Mouse (Mus musculus) right cerebral cortex, postnatal 14 days (tissue): ENCODE data around the gene Ms4a1.
"Not testable (repeated sequence)": the region's sequence is repeated elsewhere in the genome, so short reads cannot be mapped to it uniquely, and the experiment has no call there.

Source experiments
- DNase-seq: peaks from one replicate; pipeline ENCODE4 v3.0.0; 2022

Gene Ms4a1

DNA sequence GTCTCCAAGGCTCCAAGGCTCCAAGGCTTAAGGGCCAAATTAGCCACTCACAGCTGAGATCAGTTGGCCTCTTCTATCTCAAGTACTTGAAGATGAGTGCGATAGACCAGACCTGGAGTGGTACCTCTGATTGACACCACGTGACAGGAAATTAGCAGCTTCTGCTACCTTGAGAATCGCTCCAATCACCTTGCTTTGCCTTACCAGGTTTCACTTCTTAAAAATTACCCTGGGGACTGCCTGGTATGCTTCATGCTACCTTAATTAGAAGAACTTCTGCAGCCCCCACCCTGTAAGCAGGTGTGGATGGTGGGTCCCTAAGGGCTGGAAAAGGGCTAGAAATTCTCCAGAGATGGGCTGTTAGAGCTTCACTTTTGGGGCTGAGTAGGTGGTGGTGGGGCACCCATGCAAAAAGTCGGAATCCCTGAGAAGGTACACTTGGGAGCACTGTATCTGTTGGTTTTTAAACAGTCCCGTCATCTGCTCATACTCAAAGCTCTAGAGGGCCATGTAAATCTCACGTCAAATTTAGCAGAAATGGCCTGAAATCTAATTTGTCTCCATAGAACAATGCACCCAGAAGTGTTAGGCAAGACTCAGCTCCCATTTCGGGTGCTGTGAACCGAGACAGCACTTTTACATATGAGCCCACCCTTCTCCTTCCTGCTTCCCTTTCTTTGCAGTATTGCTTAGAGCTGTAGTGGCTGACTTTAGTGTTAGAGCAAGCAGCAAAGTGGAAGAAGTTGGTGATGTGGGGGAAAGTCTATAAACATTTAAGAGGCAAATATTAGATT, at the start of gene Ms4a1:
Ms4a1 (minus strand) TSS at position 190 of the 794 bp plus-strand sequence.
- DNase-seq = no peak

DNA sequence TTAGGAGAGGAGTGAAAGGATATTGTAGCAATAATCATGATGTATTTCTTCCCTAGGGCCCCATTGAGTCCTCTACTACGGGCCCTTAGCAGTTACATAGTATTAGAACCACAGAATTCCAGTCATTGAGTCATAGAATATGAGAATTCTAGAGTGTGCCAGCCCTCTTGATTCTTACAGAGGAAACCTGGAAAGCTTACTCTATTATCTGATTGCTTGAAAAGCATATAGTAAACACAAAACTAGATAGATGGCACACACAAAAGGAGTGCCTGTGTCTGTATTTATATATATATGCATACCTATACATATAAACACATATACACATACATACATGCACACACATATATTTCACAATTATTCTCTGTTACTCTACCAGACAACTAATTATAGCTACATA, 48.3 kb upstream of the Ms4a1 start, which contains the start of gene Ms4a14:
Ms4a14 (minus strand) TSS at position 101 of the 400 bp plus-strand sequence.
- no peak for DNase-seq

GRCm38 (mm10) chr19:11308888-11309287, 42.8 kb upstream of the Ms4a1 start:
- no peak for DNase-seq

GRCm38 (mm10) chr19:11299529-11299928, 33.5 kb upstream of the Ms4a1 start:
- DNase-seq = not testable (repeated sequence)

GRCm38 (mm10) chr19:11298939-11299338, 32.9 kb upstream of the Ms4a1 start:
- DNase-seq = no peak

GRCm38 (mm10) chr19:11293616-11294015, 27.6 kb upstream of the Ms4a1 start:
- DNase-seq = not testable (repeated sequence)

DNA sequence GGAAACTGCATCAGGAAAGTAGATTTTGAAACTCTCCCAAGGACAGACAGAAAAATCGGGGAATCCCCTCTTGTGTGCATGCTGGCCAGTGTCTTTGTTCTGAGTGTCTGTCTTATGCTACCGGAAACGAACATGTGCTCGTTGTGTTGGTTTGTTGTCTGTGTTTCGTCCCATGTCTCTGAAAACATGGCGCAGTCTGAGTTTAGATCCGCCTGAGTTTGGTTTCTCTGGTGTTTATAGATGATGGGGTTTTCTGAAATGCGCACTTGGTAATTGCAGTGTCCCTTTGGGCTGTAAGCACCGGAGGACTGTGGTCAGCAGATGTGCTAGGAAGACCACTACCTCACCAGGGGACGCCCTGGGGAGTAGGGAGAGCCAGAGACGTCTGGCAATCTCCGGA, 26.9 kb upstream of the Ms4a1 start:
- DNase-seq = no peak

DNA sequence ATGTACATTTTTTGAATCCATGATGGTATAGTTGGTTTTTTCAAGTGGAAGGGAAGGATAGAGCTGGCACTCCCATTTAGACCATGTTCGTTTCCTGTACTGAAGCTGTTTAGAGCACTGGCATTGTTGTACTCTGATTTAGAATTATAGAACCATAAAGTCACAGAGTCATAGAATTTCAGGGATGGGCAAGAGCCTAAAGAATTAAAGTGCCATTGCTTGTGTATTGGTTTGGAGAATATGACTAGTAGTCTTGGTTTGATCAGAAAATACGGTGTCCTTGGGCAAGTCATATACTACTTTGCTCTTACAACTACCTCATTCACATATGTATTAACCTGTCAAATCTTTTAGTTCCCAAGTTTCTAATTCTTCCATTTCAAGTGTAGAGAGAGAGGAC, 17.7 kb upstream of the Ms4a1 start, which contains the start of gene Ms4a5:
Ms4a5 (minus strand) TSS at position 101 of the 400 bp plus-strand sequence.
- no peak for DNase-seq

DNA sequence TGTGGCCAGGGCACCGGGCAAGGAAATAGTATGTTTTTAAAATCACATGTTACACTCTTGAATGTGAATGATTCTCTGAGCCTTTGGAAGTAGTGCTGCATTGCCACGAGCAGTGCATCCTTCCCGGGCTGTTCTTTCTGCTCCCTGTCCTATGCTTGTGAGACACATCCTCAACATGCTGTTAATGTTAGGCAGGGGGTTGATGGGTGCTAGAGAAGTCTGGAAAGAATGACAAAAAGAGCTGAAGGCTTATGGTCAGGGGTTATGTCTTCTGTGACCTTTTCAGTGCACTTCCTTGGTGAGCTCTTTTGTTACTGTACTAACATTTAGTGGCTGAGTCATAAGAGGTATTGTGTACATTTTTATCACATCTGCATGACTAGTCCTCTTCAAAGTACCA, 14.2 kb upstream of the Ms4a1 start:
- no peak for DNase-seq

GRCm38 (mm10) chr19:11276431-11276830, 10.4 kb upstream of the Ms4a1 start:
- no peak for DNase-seq

DNA sequence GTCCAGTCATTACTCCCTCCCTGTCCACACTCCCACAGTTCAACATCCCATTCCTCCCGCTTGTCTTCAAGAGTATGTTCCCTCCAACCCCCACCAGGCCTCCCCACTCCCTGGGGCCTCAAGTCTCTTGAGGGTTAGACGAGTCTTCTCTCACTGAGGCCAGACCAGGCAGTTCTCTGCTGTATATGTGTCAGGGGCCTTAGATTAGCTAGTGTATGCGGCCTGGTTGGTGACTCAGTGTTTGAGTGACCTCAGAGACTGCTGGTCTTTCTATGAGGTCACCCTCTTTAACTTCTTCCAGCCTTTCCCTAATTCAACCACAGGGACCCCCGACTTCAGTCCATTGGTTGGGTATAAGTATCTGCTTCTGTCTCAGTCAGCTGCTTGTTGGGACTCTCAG, 915 bp upstream of the Ms4a1 start:
- no peak for DNase-seq

DNA sequence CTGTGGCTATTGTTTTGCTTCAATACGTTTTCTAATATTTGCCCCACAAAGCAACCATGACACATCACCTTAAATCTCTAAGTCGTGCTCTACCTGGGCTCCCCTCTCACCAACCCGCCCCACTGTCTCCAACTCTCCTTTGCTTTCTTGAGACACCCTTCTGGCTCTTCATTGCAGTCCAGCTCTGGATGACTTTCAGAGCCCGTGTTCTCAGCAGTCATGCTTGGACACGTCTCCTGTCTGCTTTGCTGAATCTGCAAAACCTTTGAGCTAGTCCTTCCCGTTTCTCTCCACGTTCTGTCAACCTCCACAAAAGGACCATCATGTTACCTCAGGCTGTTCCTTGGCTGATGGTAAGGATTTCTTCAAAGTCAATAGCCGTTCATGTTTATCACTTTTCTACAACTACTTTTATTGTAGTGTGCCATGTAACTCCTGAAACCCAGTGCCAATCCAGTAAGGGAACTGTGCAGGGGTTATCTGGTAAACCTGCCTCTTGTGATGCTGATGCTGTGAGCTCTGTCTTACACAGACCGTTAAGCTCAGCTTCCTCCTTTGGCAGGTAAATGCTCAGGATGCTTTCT, 1.3 kb downstream of the Ms4a1 start:
- DNase-seq = no peak

DNA sequence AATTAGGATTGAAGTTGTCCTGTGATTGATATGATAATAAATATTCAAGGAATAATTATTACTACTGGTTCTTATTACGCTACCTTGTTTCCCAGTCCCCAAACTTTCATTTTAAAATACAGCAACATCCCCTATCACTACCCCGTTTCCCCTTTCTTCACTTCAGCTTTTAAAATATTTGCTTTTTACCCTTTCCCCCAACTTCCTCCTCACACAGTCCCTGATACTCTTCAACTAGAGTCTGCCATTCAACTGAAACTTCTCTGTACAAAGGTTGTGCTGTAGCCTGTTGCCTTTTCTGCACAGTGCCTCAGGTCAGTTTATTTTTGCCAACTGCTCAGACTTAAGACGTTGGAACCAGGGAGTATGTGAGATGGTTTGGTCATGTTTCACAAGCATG, 2.5 kb downstream of the Ms4a1 start:
- DNase-seq = no peak

- DNase-seq = not testable (repeated sequence)
Measured at GRCm38 (mm10) chr19:11262932-11263331, 3.1 kb downstream of the Ms4a1 start.

- no peak for DNase-seq
Measured at GRCm38 (mm10) chr19:11261522-11261921, 4.5 kb downstream of the Ms4a1 start.

DNA sequence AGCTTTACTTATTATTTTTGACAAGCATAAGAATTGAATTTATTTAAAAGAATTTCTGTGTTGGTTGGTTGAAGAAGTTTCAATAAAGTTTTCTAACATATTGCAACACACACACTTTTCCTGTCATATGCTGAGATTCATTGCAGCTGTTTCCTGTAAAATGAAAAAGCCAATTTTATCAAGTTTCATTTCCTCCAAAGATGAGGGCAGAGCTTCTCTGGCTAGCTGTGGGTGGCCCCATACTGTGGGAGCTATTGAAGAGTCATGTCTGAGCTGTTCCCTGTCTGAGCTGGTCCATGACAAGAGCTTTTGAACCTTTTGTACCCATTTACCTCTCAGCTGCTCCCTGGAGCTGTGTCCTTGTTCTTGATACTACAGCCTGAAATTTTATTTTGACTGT, 21.8 kb downstream of the Ms4a1 start:
- no peak for DNase-seq

GRCm38 (mm10) chr19:11242560-11242959, 23.5 kb downstream of the Ms4a1 start:
- DNase-seq = no peak

- DNase-seq = no peak
Measured at GRCm38 (mm10) chr19:11235820-11236219, 30.2 kb downstream of the Ms4a1 start.

- DNase-seq = no peak
Measured at GRCm38 (mm10) chr19:11234921-11235735, 30.9 kb downstream of the Ms4a1 start.

- DNase-seq = no peak
Measured at GRCm38 (mm10) chr19:11234244-11234643, 31.8 kb downstream of the Ms4a1 start.

DNA sequence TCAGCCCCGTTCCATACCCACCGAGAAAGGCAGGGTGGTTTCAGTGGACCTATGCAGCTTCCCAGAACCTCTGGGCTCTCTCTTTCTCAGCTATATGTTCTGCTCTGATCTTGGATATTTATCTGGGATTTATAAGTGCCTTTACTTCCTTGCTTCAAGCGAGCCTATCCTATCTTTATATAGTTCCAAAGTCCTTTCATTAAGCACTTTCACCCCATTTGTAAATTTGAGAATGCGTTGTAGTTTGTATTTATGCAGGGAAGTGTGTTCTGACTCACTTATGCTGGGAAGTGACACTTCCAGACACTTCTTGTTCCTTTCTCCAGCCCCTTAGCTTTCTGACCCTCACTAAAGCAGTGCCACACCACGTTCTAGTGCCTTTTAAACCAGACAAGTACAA, 33.7 kb downstream of the Ms4a1 start, which contains the start of gene Ms4a12:
Ms4a12 (minus strand) TSS at position 101 of the 400 bp plus-strand sequence.
- DNase-seq = no peak
